Mouse (Mus musculus): ENCODE measurements around the gene H2-Ab1. TPM values are rescaled to one million over a fixed set of nuclear protein-coding genes. Genes with fewer than 3 reads are reported as not detected.
A peak's percentile ranks its signal among the peaks of the same experiment; 100 is the strongest.
"Not testable (repeated sequence)": the region's sequence is repeated elsewhere in the genome, so short reads cannot be mapped to it uniquely, and the experiment has no call there.

Gene H2-Ab1
- 10 to 100 TPM in 1 of 2 experiments, 1 to 10 TPM in 1; 3.7 to 69.9 TPM for polyA plus RNA-seq (2017; shearing (Covaris generic))

DNA sequence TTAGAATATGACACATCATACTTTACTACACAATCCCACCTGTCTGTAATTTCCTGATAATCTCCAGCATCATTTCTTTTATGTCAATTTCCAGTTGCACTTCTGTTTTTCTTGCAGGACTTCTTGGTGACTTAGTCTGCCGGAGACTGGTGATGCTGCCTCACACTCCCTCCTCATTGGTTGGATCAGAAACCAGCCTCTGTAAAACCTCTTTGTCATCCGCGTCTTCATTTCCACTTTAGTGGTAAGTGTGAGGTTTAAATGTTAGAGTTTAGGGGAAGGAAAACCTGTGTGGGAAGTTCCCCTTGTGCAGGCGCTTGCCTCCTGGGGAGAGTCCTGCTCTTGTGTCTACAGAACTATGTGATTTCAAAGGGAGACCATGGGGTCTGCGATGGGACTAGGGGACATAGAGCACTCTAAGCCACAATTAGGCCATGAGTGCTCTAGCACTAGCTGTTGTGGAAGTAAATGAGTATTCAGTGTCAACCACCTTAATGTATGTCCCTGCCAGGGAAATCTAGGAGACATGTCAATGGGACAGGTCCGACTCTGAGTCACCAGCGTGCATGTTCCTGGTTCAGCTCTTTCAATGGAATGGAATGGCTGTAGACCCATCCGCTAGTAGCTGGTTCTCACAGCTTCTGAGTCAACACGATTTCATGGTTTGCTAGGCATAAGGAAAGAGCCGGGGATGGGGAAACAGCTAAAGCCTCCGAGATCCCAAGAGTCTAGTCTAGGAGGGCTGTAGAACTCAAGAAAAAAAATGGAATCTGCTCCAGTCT lies at the start of gene H2-Ab1:
Gene H2-Ab1 (plus strand): TSS at position 96 of the 782 bp plus-strand sequence.
- peak; percentile 71 for ATAC-seq

DNA sequence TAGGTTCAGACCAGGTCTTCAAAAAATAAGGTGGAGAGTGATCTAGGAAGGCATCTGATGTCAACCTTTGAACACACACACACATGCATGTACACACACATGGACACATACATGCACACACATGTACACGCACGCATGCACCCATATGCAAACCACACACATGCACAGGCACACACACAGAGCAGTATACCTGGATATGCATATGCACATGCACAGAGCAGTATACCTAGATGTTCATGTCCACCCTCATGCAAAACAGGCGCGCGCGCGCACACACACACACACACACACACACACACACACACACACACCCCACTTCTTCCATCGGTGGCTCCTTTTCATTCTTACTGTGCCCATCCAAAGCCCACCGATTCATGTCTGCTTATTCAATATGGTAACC lies 49.6 kb upstream of the H2-Ab1 start:
- no peak for ATAC-seq

DNA sequence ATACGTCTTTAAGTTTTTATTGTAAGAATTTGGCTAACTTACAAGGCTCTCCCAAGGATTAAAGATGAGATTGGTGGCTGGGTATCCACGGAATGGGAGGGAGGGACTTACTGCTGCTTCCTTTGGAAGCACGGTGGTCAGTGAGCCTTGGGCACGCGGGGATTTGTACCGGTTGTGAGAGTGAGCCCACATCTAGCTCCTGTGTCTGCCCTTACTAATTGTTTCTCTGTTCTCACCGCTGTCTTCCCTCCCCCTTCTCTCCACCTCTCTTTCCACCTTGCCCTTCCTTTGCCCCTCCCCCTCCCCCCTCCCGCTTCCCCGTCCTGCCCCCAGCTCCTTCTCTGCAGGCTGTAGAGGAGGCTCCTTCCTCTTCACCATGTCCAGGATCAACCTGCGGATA lies 49.1 kb upstream of the H2-Ab1 start:
- ATAC-seq: no peak

DNA sequence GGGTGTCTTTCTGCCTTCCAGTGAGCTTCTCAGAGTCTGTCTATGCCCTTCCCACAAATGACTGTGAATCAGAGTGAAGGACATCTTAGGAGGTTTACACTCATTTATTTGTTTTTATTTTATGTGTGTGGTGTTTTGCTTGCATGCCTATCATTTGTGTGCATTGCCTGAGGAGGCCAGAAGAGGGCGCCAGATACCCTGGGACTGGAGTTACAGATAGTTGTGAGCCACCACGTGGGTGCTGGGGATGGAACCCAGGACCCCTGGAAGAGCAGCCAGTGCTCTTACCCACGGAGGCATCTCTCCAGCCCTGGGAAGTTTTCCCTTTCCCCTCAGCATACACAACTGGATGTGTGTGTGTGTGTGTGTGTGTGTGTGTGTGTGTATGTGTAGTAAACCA lies 47.8 kb upstream of the H2-Ab1 start:
- ATAC-seq: no peak

DNA sequence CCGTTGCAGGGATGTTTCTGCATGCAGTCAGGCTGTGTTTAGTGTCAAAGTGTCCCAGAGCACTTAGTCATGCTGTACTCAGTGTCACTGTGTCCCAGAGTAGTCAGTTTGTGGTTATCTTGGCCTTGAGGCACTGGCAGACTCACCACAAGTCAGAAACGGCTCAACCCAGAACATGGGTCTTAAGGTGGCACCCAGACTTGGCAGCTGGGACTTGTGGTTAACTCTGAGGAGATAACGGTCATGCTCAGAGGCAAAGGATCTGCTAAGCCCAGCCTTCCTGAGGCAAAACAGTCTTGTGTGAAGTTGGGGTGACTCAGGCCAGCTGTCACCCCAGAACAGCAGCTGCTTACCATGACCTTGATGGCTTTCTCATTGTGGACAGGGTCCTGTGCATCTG lies 46.9 kb upstream of the H2-Ab1 start:
- peak; percentile 36 for ATAC-seq

DNA sequence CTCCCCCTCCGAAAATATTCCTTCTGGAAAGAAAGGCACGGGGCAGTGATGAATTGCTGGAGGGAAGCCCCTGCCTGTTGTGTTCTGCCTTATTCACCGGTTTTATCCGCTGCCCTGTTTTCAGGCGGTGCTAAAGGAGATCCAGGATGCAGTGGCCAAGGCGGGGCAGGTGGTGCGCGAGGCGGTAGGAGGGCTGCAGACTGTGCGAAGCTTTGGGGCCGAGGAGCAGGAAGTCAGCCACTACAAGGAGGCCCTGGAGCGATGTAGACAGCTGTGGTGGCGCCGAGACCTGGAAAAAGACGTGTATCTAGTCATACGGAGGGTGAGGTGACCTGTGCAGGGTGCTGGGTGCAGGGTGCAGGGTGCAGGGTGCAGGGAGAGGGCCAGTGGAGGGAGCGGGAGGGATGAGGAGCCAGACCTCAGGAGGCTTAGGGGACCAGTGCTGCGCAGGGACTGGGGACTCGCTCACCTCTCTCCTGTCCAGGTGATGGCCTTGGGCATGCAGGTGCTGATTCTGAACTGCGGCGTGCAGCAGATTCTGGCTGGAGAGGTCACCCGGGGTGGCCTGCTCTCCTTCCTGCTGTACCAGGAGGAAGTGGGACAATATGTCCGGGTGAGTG lies 45.6 kb upstream of the H2-Ab1 start:
- peak; percentile 53 for ATAC-seq

DNA sequence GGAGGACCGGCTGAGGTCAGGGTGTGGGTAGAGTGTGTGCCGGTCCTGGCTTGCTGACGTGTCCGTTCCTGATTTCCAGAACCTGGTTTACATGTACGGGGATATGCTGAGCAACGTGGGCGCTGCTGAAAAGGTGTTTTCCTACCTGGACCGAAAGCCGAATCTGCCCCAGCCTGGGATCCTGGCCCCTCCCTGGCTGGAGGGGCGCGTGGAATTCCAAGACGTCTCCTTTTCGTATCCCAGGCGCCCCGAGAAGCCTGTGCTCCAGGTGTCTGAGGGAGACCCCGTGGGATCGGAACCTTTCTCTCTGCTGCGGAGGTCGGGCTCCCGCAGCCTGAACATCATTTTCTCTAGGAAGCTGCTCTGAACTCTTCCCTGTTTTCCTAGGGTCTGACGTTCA lies 43.6 kb upstream of the H2-Ab1 start:
- ATAC-seq: no peak

DNA sequence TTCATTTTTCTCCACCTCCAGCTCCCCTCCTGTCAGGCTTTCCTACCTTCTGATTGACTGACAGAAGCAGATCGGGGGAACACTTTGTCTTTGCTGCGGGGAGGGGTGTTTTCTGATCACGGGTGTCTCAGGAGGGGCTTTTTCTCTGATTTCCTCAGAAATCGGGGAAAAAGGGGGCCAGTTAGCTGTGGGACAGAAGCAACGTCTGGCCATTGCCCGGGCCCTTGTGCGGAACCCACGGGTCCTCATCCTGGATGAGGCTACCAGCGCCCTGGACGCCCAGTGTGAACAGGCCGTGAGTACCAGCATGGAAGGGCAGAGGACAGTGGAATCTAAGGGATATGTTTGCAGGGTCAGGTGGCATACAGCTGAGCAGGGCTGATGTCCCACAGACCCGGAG lies 42.3 kb upstream of the H2-Ab1 start:
- no peak for ATAC-seq

DNA sequence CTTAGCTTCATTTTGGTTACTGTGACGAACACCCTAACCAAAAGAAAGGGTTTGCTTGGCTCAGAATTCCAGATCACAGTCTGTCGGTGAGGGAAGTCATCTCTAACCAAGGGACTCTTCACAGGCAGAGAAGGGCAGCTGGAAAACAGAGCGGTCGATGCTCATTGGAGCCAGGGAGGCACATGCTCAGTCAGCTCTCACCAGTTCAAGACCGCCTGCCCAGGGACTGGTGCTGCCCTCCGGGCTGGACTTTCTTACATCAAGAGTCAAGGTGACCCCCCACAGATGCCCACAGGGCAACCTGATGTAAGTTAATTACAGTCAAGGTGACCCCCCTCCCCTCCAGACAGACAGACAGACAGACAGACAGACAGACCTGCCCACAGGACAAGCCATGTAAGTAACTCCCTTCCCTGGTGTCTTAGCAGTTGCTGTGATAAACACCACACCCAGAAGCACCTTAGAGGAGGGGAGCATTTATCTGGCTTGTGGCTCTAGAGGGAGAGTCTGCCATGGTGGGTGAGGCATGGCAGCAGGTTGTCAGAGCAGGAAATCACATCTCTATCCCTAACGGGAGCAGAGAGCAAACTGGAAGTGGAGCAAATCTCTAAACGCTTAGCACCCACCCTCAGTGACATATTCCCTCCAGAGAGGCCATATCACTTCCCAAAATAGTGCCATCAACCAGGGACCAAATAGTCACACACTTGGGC lies 40.1 kb upstream of the H2-Ab1 start:
- no peak for ATAC-seq

DNA sequence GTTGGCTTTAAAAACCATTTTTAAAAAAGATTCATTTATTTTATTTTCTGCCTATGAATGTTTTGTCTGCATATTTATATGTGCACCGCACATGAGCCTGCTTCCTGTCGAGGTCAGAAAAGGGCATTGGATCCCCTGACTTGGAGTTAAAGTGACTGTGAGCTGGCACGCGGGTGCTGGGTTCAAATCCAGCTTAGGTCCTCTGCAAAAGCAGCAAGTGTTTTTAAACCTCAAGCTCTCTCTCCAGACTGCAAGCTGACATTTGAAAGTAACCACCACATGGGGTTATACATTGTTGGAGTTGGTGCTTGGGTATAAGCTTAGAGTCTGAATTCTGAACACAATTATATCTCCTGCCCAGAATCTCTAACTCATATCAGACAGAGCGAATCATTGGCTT lies 39.5 kb upstream of the H2-Ab1 start:
- no peak for ATAC-seq

DNA sequence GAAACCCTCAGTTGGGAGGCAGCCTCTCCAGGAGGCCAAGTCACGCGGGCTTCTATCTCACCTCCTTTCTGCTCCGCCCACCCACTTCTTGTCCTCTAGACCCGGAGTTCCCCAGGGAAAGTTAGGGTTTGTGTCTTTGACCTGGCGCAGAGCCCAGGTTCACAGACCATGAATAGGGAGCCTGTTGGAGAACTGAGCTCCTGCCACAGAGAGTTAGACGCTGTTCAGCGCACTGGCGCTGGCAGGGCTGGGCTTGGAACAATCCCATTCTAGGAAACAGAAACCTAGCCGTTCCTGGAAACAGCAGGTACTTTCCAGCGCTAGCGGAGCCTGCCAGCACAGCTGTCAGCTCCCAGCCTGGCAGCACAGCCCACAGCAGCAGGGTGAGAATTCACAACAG lies 38.8 kb upstream of the H2-Ab1 start:
- ATAC-seq: peak; percentile 69

DNA sequence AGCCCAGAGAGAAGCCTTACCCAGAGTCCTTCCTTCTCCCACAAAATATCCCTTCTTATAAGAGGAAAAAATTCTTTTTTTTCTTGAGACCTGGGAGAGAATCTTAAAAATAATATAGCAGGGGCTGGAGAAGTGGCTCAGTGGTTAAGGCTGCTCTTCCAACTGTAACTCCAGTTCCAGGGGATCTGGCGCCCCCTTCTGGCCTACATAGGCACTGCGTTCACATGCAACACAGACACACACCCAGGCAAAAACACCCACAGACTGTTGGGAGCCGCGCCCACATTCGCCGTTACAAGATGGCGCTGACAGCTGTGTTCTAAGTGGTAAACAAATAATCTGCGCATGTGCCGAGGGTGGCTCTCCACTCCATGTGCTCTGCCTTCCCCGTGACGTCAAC lies 38.4 kb upstream of the H2-Ab1 start:
- ATAC-seq: peak; percentile 44

DNA sequence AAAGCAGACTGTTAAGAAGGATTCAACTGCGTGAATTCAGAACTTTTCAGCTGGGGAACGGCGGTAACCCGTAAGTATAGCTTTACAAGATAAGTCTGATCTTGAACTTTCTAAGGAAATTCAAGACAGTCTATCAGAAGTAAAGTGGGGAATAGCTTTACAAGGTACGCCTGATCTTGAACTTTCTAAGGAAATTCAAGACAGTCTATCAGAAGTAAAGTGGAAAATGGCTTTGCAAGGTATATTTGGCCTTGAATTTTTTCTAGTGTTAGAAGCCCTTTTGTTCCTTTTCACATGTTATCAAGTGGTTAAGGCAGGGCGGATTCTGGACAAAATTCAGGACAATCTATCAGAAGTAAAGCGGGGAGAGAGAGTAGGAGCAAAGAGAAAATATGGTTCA lies 37.7 kb upstream of the H2-Ab1 start:
- not testable (repeated sequence) for ATAC-seq

DNA sequence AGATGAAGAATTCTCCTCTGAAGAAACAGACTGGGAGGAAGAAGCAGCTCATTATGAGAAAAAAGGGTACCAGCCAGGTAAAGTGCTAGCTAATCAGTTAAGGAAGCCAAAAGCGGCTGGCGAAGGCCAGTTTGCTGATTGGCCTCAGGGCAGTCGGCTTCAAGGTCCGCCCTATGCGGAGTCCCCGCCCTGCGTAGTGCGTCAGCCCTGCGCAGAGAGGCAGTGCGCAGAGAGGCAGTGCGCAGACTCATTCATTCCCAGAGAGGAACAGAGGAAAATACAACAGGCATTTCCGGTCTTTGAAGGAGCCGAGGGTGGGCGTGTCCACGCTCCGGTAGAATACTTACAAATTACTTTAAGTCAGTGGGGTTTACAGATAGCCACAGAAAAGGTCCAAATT lies 37.1 kb upstream of the H2-Ab1 start:
- not testable (repeated sequence) for ATAC-seq

DNA sequence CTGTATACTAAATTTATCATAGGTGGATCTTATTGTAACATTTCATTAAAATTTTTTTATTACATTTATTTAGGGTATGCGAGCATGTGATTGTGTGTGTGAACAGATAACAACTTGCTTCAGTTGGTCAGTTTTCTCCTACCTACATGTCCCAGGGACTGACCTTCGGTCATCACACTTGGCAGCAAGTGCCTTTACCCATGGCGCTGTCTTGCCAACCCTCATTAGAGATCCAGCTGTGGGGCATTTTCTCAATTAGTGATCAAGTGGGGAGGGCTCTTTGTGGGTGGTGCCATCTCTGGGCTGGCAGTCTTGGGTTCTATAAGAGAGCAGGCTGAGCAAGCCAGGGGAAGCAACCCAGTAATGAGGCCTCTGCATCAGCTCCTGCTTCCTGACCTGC lies 32.7 kb upstream of the H2-Ab1 start:
- ATAC-seq: no peak

DNA sequence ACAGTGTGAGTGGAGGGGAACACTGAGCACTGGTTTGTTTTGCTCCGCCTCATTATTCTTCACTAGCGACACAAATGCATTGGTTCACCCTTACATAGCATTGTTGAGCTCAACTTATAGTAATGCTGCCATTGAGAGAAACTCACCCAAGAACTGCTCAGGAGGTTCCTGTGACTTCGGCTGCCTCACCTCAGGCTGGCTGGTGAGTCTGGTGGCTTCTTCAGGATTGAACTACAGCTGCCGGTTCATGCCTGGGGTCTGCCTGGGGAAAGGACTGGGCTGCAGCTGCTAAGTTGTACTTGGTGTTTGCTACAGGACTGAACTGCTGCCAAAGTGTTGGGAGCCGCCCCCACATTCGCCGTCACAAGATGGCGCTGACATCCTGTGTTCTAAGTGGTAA lies 32.1 kb upstream of the H2-Ab1 start:
- no peak for ATAC-seq

DNA sequence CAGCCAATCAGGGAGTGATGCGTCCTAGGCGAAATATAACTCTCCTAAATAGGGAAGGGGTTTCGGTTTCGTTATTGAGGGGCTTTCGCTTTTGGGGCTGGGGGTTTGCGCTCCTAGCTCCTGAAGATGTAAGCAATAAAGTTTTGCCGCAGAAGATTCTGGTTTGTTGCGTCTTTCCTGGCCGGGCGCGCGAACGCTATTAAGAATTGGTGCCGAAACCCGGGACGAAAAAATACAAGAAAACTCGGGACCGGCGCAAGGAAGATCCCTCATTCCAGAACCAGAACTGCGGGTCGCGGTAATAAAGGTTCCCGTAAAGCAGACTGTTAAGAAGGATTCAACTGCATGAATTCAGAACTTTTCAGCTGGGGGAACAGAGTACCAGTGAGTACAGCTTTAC lies 31.6 kb upstream of the H2-Ab1 start:
- ATAC-seq: not testable (repeated sequence)

DNA sequence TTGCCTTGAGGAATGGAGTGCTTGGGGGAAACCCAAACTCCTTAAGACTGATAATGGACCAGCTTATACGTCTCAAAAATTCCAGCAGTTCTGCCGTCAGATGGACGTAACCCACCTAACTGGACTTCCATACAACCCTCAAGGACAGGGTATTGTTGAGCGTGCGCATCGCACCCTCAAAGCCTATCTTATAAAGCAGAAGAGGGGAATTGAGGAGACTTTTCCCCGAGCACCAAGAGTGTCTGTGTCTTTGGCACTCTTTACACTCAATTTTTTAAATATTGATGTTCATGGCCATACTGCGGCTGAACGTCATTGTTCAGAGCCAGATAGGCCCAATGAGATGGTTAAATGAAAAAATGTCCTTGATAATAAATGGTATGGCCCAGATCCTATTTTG lies 26.5 kb upstream of the H2-Ab1 start:
- ATAC-seq: not testable (repeated sequence)

DNA sequence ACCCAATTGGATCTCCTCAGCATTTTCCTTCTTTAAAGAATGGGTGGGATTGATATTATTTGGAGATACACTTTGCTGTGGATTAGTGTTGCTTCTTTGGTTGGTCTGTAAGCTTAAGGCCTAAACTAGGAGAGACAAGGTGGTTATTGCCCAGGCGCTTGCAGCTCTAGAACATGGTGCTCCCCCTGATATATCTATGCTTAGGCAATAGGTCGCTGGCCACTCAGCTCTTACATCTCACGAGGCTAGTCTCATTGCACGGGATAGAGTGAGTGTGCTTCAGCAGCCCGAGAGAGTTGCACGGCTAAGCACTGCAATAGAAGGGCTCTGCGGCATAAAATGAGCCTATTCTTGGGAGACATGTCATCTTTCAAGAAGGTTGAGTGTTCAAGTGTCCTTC lies 25.5 kb upstream of the H2-Ab1 start:
- not testable (repeated sequence) for ATAC-seq

DNA sequence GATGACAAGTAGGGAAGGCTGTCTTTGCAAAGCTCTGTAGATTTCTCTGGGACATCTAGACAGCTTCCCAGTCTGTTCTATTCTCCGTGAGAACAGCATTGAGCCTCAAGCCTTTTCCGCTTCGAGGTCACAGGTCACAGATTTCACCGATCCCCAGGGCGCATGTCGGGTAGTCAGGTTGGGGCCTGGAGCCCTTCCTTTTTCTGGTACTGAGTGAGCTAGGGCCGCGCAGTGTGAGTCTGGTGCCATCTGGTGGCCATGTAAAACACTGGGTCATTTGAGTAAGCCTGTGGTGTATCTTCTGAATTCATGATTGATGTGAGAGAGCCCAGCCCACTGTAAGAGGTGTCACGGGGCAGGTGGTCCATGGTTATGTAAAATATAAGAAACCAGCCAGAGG lies 22.6 kb upstream of the H2-Ab1 start:
- ATAC-seq: peak; percentile 74

DNA sequence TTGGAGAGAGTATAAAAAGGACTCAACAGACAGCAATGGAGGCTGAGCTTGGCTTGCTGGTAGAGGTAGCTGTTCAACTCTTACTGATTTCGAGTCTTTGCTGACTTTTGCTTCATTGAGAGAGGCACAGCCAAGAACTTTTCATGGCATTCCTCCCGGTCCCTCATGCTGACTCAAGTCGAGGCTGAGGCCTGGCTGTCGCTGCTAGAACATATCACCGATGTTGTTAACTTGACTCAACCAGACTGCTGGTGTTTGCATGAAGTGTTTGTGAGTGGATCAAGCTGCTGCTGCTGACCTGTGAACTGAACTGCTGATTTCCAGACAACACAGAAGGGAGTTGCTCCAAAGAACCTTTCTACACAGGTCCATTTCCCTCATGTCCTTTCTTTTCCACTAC lies 20.8 kb upstream of the H2-Ab1 start:
- ATAC-seq: no peak

DNA sequence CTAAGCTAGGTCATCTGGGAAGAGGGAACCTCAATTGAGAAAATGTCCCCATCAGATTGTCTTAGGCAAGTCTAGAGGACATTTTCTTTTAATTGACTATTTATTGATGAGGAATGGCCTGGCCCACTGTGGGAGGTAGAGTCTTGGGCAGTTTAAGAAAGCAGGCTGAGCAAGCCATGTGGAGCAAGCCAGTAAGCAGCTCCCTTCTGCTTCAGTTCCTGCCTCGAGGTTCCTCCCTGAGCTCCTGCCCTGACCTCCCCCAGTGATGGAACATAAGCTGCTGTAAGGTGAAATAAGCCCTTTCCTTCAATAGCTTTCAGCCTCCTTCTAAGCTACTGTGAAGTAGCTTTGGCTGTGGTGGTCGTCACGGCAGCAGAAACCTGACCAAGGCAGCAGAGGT lies 19.7 kb upstream of the H2-Ab1 start:
- no peak for ATAC-seq

DNA sequence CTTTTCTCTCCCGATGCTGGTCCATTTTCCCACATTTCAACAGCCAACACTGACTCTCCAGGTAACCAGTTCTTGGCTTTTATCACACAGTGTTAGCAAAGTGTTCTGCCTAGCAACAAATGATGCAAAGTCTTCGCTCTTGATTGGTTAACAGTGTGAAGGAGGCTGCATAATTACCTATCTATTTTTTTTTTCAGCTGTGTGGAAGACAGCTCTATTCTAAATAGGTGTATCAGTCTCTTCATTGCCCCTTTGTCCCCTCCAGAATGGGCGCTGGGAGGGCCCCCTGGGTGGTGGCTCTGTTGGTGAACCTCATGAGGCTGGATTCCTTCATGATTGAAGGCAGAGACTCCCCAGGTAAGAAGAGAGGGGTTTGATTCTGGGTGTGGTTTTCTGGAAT lies 18.8 kb upstream of the H2-Ab1 start, which contains the start of gene H2-Ob:
Gene H2-Ob (plus strand): TSS at position 198 of the 400 bp plus-strand sequence.
- ATAC-seq: peak; percentile 81

DNA sequence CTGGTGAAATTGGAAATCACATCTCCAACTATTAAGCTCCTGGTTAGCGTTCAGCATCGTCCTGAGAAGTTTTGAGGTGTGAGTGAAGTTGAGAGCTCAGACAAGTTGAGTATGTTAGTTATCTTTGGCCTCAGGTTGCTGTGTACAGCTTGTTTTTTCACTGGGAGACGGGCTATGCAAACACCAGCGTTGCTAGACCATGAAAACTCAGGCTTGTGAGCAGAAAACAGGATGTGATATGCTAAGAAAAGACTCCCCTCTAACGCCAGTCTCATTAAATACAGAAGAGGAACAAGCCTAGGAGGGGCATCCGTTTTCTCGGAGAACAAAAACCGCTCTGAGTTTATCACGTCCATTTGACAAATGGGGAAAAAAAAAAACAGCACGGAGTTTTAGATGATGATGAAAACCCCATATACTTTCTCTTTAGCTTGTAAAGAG lies 17.9 kb upstream of the H2-Ab1 start:
- ATAC-seq: peak; percentile 38
